Mouse (Mus musculus) liver, adult 2 months (tissue): Measurements from ENCODE around the gene Gucy2d. TPM values are rescaled to one million over a fixed set of nuclear protein-coding genes. Genes with fewer than 3 reads are reported as not detected.

Source experiments
- DNase-seq: peaks from one replicate; pipeline ENCODE4 v3.0.0-alpha.2; 2011; ENCODE audit warnings: low read depth, low spot score; ENCODE audit errors: extremely low read depth
- H3K27ac ChIP-seq: fragments of 200-500 bp; replicated peaks from 2 replicates; pipeline ENCODE4 v1.5.1; 2012; ENCODE audit warnings: low read depth, mild to moderate bottlenecking, control low read depth, inconsistent platforms, low read length; ENCODE audit not compliant: insufficient read depth
- H3K27me3 ChIP-seq: fragments of 200-500 bp; 2 replicates; pipeline ENCODE4 v1.6.1; 2012; ENCODE audit warnings: mild to moderate bottlenecking, moderate library complexity, low read length, inconsistent platforms; ENCODE audit not compliant: control insufficient read depth, insufficient read depth
- H3K36me3 ChIP-seq: fragments of 200-500 bp; 2 replicates; pipeline ENCODE4 v1.6.1; 2012; ENCODE audit warnings: low read length, inconsistent platforms; ENCODE audit not compliant: control insufficient read depth, insufficient read depth
- H3K4me1 ChIP-seq: fragments of 200-500 bp; 2 replicates; pipeline ENCODE4 v1.6.1; 2011; ENCODE audit warnings: low read length; ENCODE audit not compliant: control insufficient read depth, insufficient read depth
- H3K4me3 ChIP-seq: fragments of 200-500 bp; 2 replicates; pipeline ENCODE4 v1.5.1; 2011; ENCODE audit warnings: low read depth, mild to moderate bottlenecking, control low read depth, low read length, moderate library complexity; ENCODE audit not compliant: insufficient read depth
- H3K79me2 ChIP-seq: fragments of 200-500 bp; 2 replicates; pipeline ENCODE4 v1.6.1; 2012; ENCODE audit warnings: inconsistent platforms, mild to moderate bottlenecking, low read length, moderate library complexity; ENCODE audit not compliant: control insufficient read depth, insufficient read depth
- H3K9ac ChIP-seq: fragments of 200-500 bp; 2 replicates; pipeline ENCODE4 v1.6.1; 2012; ENCODE audit warnings: low read depth, mild to moderate bottlenecking, control low read depth, inconsistent platforms, low read length
- CTCF ChIP-seq: fragments of 200-500 bp; IDR thresholded peaks from 2 replicates; pipeline ENCODE4 v1.5.1; 2011; ENCODE audit warnings: low read depth, low read length, control low read depth
- POLR2A ChIP-seq: fragments of 200-500 bp; IDR thresholded peaks from 2 replicates; pipeline ENCODE4 v1.6.1; 2011; ENCODE audit warnings: low read length, control low read depth; ENCODE audit not compliant: insufficient read depth; ENCODE audit errors: extremely low read depth
- WGBS: fragments of 180-500 bp; shearing (Covaris S2); methylation state at CpG from one replicate; pipeline ENCODE4 v1.1.7; 2018; 5-methylcytosine and 5-hydroxymethylcytosine counted together
- polyA plus RNA-seq: library from polyadenylated mRNA; depleted of rRNA; stranded (reverse); fragments of >200 nt; gene quantifications from 2 replicates; pipeline ENCODE4 v1.2.3, GENCODE M21; 2012
- total RNA-seq: library from RNA; depleted of rRNA; stranded (reverse); fragments of >200 nt; gene quantifications from 2 replicates; pipeline ENCODE4 v1.2.3, GENCODE M21; 2014

Gene Gucy2d
- total and polyA plus RNA-seq, 2 experiments: not detected

DNA sequence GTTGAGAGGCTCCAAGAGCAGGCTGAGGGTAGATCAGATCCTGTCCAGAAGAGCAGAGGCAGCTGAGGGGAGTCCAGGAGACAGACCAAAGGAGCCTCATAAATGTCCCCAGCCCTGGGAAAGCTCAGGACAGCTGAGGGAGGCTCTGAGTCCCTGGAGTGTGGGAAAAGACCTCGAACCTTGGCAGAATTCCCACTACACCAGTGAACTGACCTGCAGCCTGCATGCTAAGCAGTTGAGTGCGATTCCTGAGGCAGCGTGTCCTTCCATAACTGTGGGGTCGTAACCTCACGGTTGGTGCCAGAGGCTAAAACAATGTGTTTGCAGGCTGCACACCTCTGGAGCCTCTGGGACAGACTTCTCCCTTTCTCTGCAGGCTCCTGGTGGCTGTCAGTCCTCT is 20.9 kb upstream of the Gucy2d start:
- Histone ChIP-seq H3K79me2 (no peaks in the 10 kb centered on the region), H3K9ac (no peak overlapping the region), H3K27ac (0 out of 2 replicates have a peak overlapping the region, but pooled peaks have one; percentile 5), H3K4me3 (no peak overlapping the region), H3K36me3 (no peaks in the 10 kb centered on the region), H3K27me3 (no peaks in the 10 kb centered on the region), H3K4me1 (peaks cover 21% of the 10 kb centered on the region)
- DNase-seq: peak; percentile 73
- TF ChIP-seq POLR2A: no peak
- TF ChIP-seq CTCF: no peak
- WGBS: 9% methylated on average over 5 of the region's 5 CpGs

DNA sequence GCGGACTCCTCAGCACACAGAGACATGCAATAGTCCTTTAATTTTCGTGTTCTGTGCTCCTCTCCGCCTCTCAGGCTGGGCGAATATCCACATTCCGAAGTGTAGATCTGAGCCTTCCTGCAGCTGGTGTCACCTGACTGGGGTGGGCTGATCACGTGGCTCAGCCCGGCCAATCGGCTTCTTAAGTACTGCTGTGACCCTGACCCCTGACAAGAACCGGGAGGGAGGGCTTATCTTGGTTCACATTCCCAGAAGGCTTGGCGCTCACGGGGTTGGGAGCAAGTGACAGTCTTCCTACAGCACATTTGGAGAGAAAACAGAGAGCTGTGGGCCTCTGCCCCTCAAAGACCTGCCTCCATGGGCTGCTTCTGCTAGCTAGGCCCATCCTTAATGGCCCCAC is 16.7 kb upstream of the Gucy2d start:
- peak; percentile 86 for DNase-seq
- Histone ChIP-seq H3K4me3 (no peak overlapping the region), H3K9ac (no peak overlapping the region), H3K27ac (no peak overlapping the region; the same call in 1 of the 2 replicates), H3K4me1 (peaks cover 16% of the 10 kb centered on the region), H3K36me3 (no peaks in the 10 kb centered on the region), H3K79me2 (no peaks in the 10 kb centered on the region), H3K27me3 (no peaks in the 10 kb centered on the region)
- WGBS: 67% methylated on average over 11 of the region's 11 CpGs
- TF ChIP-seq CTCF: no peak
- TF ChIP-seq POLR2A: no peak

DNA sequence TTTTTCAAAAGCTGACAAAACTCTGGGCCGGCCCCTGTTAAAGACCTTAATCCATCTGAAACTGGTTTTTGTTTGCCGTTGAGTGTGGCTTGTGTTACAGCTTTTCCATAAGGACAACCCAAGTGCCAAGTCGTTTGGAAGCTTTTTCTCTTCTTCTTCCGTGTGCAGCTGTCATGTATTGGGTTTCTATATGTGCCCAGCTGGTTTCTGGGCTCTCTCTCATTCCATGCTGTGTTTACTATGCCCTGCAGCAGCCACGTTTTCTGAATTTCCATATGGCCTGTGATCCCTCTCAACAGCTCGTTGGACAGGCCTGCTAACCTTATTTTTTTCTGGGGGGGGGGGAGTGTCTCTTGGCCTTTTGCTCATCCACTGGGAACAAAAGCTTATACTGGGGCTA is 15.8 kb upstream of the Gucy2d start:
- DNase-seq: no peak
- H3K4me3 ChIP-seq: no peak overlapping the region
- no peak overlapping the region for H3K27ac ChIP-seq
- no peak for TF ChIP-seq CTCF
- TF ChIP-seq POLR2A: no peak
- H3K4me1 ChIP-seq: peaks cover 10% of the 10 kb centered on the region; the same call in 1 of the 2 replicates
- H3K36me3 ChIP-seq: no peaks in the 10 kb centered on the region
- H3K79me2 ChIP-seq: no peaks in the 10 kb centered on the region
- 89% methylated on average over 6 of the region's 6 CpGs for WGBS
- no peak overlapping the region for H3K9ac ChIP-seq
- no peaks in the 10 kb centered on the region for H3K27me3 ChIP-seq

DNA sequence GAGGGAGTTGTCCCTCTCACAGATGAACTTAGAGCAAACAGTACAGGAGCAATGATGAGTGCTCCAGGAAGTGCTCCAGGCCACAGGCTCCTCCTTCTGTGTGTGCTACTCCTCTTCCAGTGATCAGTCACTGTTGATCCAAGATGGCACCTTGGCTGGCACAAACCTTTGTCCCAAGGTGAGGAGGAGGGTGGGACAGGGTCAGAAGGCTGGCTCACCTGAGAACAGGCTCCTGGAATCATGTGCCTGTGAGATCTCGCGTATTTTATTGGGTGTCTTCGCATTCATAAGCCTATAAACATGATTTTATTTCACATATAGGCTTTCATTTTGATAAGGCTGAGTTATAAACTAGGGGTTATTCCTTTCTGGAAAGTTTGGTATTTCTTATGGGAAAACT is 14.7 kb upstream of the Gucy2d start:
- no peak for DNase-seq
- H3K79me2 ChIP-seq: no peaks in the 10 kb centered on the region
- H3K4me3 ChIP-seq: no peak overlapping the region
- TF ChIP-seq POLR2A (no peak), CTCF (no peak)
- 98% methylated on average over 3 of the region's 3 CpGs for WGBS
- H3K27ac ChIP-seq: no peak overlapping the region
- H3K9ac ChIP-seq: no peak overlapping the region
- no peaks in the 10 kb centered on the region for H3K36me3 ChIP-seq
- H3K4me1 ChIP-seq: peaks cover 5% of the 10 kb centered on the region
- no peaks in the 10 kb centered on the region for H3K27me3 ChIP-seq

DNA sequence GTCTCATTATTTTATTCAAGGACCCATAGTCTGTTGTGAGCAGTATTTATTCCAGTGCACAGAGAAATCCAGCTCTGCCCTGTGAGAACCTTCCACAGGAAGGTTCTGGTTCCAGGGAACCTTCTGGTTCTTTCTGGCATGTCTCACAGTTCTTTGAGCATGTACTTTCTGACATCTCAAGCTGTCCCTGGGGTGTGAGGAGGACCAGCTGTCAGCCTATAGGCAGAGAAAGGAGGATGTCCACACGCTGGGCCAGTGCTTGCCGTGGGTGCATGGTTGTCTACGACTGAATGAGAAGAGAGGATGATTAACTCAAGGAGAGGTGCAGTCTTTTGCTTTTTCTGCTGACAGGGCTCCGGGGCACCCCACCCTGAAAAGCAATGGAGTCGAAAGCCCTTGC is 13.6 kb upstream of the Gucy2d start:
- no peak overlapping the region for H3K9ac ChIP-seq
- WGBS: 84% methylated on average over 5 of the region's 5 CpGs
- H3K36me3 ChIP-seq: no peaks in the 10 kb centered on the region
- TF ChIP-seq POLR2A (no peak), CTCF (no peak)
- H3K4me3 ChIP-seq: no peak overlapping the region
- no peaks in the 10 kb centered on the region for H3K79me2 ChIP-seq
- H3K4me1 ChIP-seq: peaks cover 5% of the 10 kb centered on the region
- H3K27me3 ChIP-seq: no peaks in the 10 kb centered on the region
- no peak for DNase-seq
- H3K27ac ChIP-seq: no peak overlapping the region

DNA sequence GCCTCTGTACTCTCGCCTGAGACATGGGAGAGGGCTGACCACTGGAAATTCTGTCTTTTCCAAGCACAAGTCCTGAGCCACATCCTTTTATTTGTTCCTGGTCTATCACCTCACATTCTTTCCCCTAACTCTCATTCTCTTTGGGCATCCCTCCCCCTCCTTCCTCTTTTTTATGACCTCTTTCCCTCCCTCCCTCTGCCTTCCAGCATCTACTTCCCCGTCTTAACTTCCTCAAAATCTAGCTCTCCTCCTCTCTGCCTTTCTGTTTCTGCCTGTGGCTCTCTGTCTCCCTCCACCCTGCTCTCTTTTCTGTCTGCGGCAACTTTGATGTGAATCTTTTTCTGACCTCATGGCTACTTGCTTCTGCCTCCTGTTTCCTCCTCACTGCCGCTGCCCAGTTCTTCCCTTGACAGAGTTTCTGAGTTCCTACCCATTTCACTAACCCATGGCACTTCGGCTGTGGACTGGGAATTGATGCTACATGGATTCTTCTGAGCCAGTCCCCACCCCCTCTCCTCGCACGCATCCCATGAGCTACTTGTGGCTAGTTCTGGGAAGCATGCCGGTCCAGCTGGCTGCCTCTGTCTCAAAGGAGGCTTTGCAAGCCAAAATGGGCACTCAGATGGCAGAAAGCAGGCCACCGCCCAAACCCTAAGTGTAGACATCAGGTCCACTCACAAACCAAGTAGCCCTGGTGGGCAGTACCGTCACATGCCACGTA is 12.9 kb upstream of the Gucy2d start:
- Histone ChIP-seq H3K27me3 (no peaks in the 10 kb centered on the region), H3K79me2 (no peaks in the 10 kb centered on the region), H3K9ac (no peak overlapping the region), H3K36me3 (no peaks in the 10 kb centered on the region), H3K4me1 (peaks cover 5% of the 10 kb centered on the region), H3K4me3 (no peak overlapping the region), H3K27ac (no peak overlapping the region)
- 84% methylated on average over 11 of the region's 11 CpGs for WGBS
- no peak for DNase-seq
- TF ChIP-seq POLR2A: no peak
- TF ChIP-seq CTCF: no peak
